Mouse (Mus musculus) ES-E14 (cell line): ENCODE results near the gene Tph1.
"Not testable (repeated sequence)": the region's sequence is repeated elsewhere in the genome, so short reads cannot be mapped to it uniquely, and the experiment has no call there.

Source experiments
- MAFK ChIP-seq: IDR thresholded peaks from 2 replicates; pipeline ENCODE4 v1.6.1; 2014; ENCODE audit warnings: mild to moderate bottlenecking, low read depth, low read length, inconsistent platforms; ENCODE audit not compliant: insufficient read depth
- ZNF384 ChIP-seq: IDR thresholded peaks from 2 replicates; pipeline ENCODE4 v1.6.1; 2012; ENCODE audit warnings: low read depth, low read length, inconsistent platforms

DNA sequence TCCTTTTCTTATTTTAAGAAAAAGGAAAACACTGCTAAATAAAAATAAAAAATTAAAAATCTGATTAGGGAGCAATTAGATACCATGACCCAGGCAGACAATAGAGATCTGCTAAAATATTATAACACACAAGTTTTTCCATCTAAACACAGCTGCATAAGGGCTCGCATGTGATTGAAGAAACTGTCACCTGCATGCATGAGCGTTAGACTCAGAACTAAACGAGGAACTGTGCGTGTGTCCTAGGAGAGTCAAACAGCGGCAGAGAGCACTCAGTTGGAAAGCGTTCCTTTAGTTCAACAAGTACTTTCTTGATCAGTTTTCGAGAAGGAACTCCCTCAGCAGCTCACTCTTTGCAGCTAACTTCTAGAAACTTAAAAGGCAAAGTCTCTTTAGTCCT is 6.7 kb upstream of the Tph1 start:
- TF ChIP-seq MAFK, ZNF384: not testable (repeated sequence)
